Mouse (Mus musculus) embryo, embryonic 10.5 days (tissue): Measurements from ENCODE around the gene Gm11011.

Experiments
- DNase-seq: peaks from one replicate; pipeline ENCODE4 v3.0.0-alpha.2; 2015; ENCODE audit warnings: low spot score

Gene Gm11011

DNA sequence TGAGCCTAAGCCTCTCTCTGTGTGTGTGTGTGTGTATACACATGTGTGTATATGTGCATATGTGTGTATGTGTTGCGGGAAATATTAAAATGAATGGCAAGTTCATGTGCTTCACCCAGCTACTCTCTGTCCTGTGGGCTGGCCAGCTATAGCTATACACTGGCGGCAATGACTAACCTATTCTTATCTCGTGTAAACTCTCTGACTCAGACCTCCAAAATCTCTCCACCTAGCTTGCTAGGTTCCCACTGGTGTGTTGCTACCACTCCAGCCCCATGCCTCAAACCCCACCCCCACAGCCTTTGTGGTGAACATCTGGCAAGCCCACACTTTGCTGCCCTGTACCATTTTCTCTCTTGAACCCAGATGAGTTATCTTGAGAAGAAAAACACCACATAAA is 857 bp downstream of the Gm11011 start:
- DNase-seq: no peak

DNA sequence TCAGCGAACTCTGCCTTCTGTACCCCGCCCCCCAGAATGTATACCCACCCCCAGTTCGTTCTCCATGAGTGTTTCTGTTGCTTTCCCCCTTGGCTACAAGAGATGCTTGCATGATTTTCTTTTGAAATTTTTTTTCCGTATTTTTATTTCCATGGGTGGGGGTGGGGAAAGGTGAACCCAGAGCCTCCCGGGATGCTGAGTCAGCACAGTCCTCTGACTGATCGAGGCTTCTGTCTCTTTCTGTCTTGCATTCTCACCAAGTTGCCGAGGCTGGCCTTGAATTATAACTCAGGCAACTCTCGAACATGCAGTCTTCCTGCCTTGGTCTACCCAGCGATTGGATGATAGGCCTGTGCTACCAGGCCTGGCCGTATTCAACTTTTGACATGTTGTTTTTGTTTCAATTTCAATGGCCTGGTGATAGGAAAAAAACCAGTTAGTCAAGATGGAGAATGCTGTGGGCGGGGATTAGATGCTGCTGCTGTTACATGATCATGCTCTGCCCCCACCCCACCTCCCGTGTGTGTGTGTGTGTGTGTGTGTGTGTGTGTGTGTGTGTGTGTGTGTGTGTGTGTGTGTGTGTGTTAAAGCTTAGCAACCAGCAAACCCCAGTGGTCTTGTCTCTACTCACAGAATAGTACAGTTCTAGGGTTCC is 1.8 kb downstream of the Gm11011 start:
- DNase-seq: no peak

DNA sequence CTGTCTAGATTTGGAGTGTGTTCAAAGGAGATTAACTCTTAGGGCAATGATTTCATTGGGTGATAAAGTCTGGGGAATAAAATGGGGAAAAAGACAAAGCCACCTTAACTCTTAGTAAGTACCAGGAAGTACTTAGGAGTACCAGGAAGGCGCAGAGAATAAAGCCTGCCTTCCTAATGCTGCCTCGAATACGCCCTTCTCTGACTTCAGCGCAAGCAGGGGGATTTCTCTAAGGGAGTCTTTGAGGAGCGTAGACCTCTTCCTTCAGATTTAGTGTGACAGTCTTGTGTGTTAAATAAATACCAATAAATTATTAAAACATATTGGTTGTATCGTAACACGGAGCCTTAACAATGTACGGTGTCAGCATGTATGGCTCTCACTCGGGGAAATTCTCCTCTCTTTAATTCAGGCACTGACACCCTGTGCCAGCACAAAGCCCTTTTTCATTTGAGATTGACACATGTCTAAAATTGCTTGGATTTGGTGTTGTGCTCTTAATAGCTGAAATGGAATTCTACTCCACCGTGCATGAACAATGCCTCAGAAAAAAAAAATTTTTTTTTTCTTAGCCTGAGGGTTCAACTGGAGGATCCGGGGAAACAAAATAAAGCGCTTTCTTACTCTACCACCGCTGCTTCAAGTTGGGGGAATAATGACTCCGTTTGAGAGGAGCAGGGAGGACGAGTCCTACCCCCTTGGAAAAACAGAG is 2.6 kb downstream of the Gm11011 start:
- DNase-seq: no peak

GRCm38 (mm10) chr2:169583476-169583875 is 4.1 kb downstream of the Gm11011 start:
- DNase-seq: no peak

GRCm38 (mm10) chr2:169577508-169578196 is 9.9 kb downstream of the Gm11011 start:
- no peak for DNase-seq

- DNase-seq: no peak
Measured at GRCm38 (mm10) chr2:169570063-169570462, 17.5 kb downstream of the Gm11011 start.

DNA sequence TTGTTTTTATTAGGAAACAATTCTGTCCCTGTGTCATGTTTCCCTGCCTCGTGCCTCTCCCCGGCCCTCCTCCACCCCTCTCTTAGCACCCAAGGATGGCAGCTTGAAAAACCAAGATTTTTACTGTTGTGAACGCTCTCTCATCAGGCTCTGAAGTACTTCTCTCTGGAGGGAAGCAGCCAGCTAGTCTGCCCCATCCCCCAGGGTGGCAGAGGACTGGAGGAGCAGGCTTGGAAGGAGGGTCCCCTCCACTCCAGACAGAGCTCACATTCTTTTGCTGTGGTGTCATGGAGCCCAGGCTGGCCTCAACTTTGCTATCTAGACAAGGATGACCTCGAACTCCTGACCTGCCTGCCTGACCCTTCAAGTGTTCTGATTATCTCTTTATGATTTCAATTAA is 21.4 kb downstream of the Gm11011 start:
- DNase-seq: no peak

- DNase-seq: no peak
Measured at GRCm38 (mm10) chr2:169565751-169566150, 21.8 kb downstream of the Gm11011 start.

DNA sequence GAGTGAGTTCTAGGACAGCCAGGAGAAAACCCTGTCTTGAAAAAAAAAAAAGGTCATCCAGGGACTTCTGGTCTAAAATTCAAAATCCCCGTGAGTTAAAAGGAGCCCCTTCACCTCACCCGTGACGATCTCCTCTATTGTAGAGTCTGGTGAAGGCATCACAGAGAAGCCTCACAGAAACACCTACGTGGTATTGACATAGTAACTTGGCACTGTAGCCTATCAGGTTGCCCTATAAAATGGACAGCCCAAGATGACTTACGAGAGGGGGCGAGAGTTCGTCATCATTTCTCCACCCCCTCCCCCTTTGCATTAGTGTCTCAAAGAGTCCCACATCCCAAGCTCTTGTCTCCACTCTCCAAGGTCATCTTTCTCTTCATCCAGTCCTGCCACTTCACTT is 41.9 kb downstream of the Gm11011 start:
- no peak for DNase-seq

DNA sequence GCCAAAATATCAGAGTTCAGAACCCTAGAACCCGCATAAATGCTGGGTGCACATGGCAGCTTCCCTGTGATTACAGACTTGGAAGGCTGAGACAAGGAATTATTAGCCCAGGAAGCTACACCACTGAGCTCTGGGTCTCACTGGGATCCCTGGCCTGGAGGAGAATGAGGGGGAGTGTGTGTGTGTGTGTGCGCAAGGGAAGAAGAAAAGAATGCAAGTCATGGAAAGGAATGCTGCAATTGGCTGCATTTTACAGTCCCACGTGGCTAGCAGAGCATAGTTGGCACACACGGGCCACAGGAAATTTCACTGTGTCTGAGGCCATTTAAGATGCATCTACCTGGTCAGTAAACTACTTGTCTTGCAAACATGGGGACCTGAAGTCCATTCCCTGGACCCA is 48.6 kb downstream of the Gm11011 start:
- no peak for DNase-seq
